Mouse (Mus musculus) limb, embryonic 14.5 days (tissue): ENCODE measurements around the gene Mmab. TPM values are rescaled to one million over a fixed set of nuclear protein-coding genes. Genes with fewer than 3 reads are reported as not detected.

Experiments used
- ATAC-seq: fragments of 200-750 bp; cut with Nextera tagmentation; 2 replicates; pipeline ENCODE4 v1.8.0; 2017; ENCODE audit warnings: low read depth, moderate number of reproducible peaks, moderate TSS enrichment; ENCODE audit not compliant: low FRiP score
- DNase-seq: peaks from one replicate; pipeline ENCODE4 v3.0.0-alpha.2; 2015; ENCODE audit warnings: low spot score
- H3K27ac ChIP-seq: fragments of 300-500 bp; sonication (generic); replicated peaks from 2 replicates; pipeline ENCODE4 v1.5.1; 2014; ENCODE audit warnings: low read depth, mild to moderate bottlenecking, low read length, moderate library complexity, mixed read lengths
- H3K27me3 ChIP-seq: fragments of 300-500 bp; sonication (generic); 2 replicates; pipeline ENCODE4 v1.6.1; 2014; ENCODE audit warnings: low read length, mixed read lengths; ENCODE audit not compliant: control insufficient read depth, insufficient read depth
- H3K36me3 ChIP-seq: fragments of 300-500 bp; sonication (generic); 2 replicates; pipeline ENCODE4 v1.6.1; 2014; ENCODE audit warnings: mild to moderate bottlenecking, low read length, moderate library complexity, mixed read lengths; ENCODE audit not compliant: control insufficient read depth, insufficient read depth
- H3K4me1 ChIP-seq: fragments of 300-500 bp; sonication (generic); 2 replicates; pipeline ENCODE4 v1.6.1; 2014; ENCODE audit warnings: antibody characterized with exemption, low read length, mixed read lengths; ENCODE audit not compliant: control insufficient read depth, insufficient read depth
- H3K4me2 ChIP-seq: fragments of 300-500 bp; sonication (generic); replicated peaks from 2 replicates; pipeline ENCODE4 v1.6.1; 2014; ENCODE audit warnings: low read depth, mild to moderate bottlenecking, low read length, moderate library complexity; ENCODE audit not compliant: severe bottlenecking
- H3K4me3 ChIP-seq: fragments of 300-500 bp; sonication (generic); replicated peaks from 2 replicates; pipeline ENCODE4 v1.5.1; 2014; ENCODE audit warnings: low read length
- H3K9ac ChIP-seq: fragments of 300-500 bp; sonication (generic); 2 replicates; pipeline ENCODE4 v1.6.1; 2014; ENCODE audit warnings: mild to moderate bottlenecking, low read depth, low read length, moderate library complexity; ENCODE audit not compliant: severe bottlenecking
- H3K9me3 ChIP-seq: fragments of 300-500 bp; sonication (generic); 2 replicates; pipeline ENCODE4 v1.6.1; 2016; ENCODE audit warnings: low read length; ENCODE audit not compliant: control insufficient read depth
- POLR2A ChIP-seq: fragments of 200-500 bp; IDR thresholded peaks from 2 replicates; pipeline ENCODE4 v1.8.0; 2012; ENCODE audit warnings: inconsistent platforms, mild to moderate bottlenecking, moderate library complexity, borderline replicate concordance; ENCODE audit not compliant: insufficient read depth, insufficient read length; ENCODE audit errors: extremely low read depth
- WGBS: fragments of 180-500 bp; shearing (Covaris S2); extraction: QIAGEN DNeasy Blood & Tissue Kit; methylation state at CpG from one replicate; pipeline ENCODE4 v1.1.7; 2014; 5-methylcytosine and 5-hydroxymethylcytosine counted together
- polyA plus RNA-seq, 2 experiments: library from polyadenylated mRNA; depleted of rRNA in 1 of 2; stranded (reverse) in 1 of 2; unstranded in 1 of 2; fragments of >200 nt; fragmentation: Nextera tagmentation in 1 of 2; extraction: Ambion mirVana in 1 of 2; gene quantifications; 2 replicates each; pipeline versions ENCODE4 v1.2.1 to v1.2.3; 2012 to 2014

The Mmab gene
- polyA plus RNA-seq, 2 experiments, result 29.4 to 41.3 TPM

GRCm38 (mm10) chr5:114478267-114478666 is 34.4 kb upstream of the Mmab start:
- H3K4me3 ChIP-seq, result no peak overlapping the region
- H3K4me2 ChIP-seq, result no peak overlapping the region
- whole genome bisulfite sequencing, result 75% methylated on average over 12 of the region's 12 CpGs
- no peaks in the 10 kb centered on the region for H3K9me3 ChIP-seq
- no peak for TF ChIP-seq POLR2A
- H3K36me3 ChIP-seq, result no peaks in the 10 kb centered on the region
- no peaks in the 10 kb centered on the region for H3K4me1 ChIP-seq
- no peak overlapping the region for H3K27ac ChIP-seq
- ATAC-seq, result no peak
- no peak for DNase-seq
- H3K9ac ChIP-seq, result no peak overlapping the region
- 0 out of 2 replicates have a peak, but pooled peaks cover 4% of the 10 kb centered on the region for H3K27me3 ChIP-seq

GRCm38 (mm10) chr5:114474741-114475491 is 31.1 kb upstream of the Mmab start:
- Histone ChIP-seq H3K36me3 (no peaks in the 10 kb centered on the region), H3K4me3 (no peak overlapping the region), H3K4me2 (peak overlapping the region; percentile 1; the same call in 1 of the 2 replicates), H3K27ac (no peak overlapping the region), H3K27me3 (0 out of 2 replicates have a peak, but pooled peaks cover 4% of the 10 kb centered on the region), H3K9ac (0 out of 2 replicates have a peak overlapping the region, but pooled peaks have one; percentile 1), H3K9me3 (no peaks in the 10 kb centered on the region), H3K4me1 (no peaks in the 10 kb centered on the region)
- WGBS, result 21% methylated on average over 35 of the region's 35 CpGs
- no peak for TF ChIP-seq POLR2A
- DNase-seq (no peak), ATAC-seq (no peak)

GRCm38 (mm10) chr5:114470359-114470758 is 26.5 kb upstream of the Mmab start:
- DNase-seq (no peak), ATAC-seq (no peak)
- Histone ChIP-seq H3K4me1 (peaks cover 10% of the 10 kb centered on the region; the same call in 1 of the 2 replicates), H3K36me3 (no peaks in the 10 kb centered on the region), H3K9me3 (no peaks in the 10 kb centered on the region), H3K27me3 (0 out of 2 replicates have a peak, but pooled peaks cover 4% of the 10 kb centered on the region), H3K9ac (no peak overlapping the region), H3K27ac (no peak overlapping the region), H3K4me2 (no peak overlapping the region), H3K4me3 (no peak overlapping the region)
- 74% methylated on average over 3 of the region's 3 CpGs for WGBS
- TF ChIP-seq POLR2A, result no peak

GRCm38 (mm10) chr5:114468007-114468406 is 24.1 kb upstream of the Mmab start:
- ATAC-seq, result no peak

GRCm38 (mm10) chr5:114467430-114467829 is 23.6 kb upstream of the Mmab start:
- H3K27ac ChIP-seq, result 0 out of 2 replicates have a peak overlapping the region, but pooled peaks have one; percentile 39
- H3K4me1 ChIP-seq, result peaks cover 10% of the 10 kb centered on the region; the same call in 1 of the 2 replicates
- peak; percentile 78 for ATAC-seq
- peak; percentile 85 for DNase-seq
- H3K9ac ChIP-seq, result peak overlapping the region; percentile 50
- no peak for TF ChIP-seq POLR2A
- no peaks in the 10 kb centered on the region for H3K36me3 ChIP-seq
- peak overlapping the region; percentile 32 for H3K4me3 ChIP-seq
- WGBS, result under 1% methylated on average over 9 of the region's 13 CpGs
- H3K4me2 ChIP-seq, result peak overlapping the region; percentile 53
- H3K27me3 ChIP-seq, result no peaks in the 10 kb centered on the region
- H3K9me3 ChIP-seq, result no peaks in the 10 kb centered on the region

More at GRCm38 (mm10) chr5:114468007-114468406, 24.1 kb upstream of the Mmab start:
- no peak for DNase-seq
- H3K36me3 ChIP-seq, result no peaks in the 10 kb centered on the region
- H3K4me2 ChIP-seq, result peak overlapping the region; percentile 53
- H3K9ac ChIP-seq, result peak overlapping the region; percentile 50; the same call in 1 of the 2 replicates
- H3K9me3 ChIP-seq, result no peaks in the 10 kb centered on the region
- H3K27me3 ChIP-seq, result no peaks in the 10 kb centered on the region
- H3K4me1 ChIP-seq, result peaks cover 10% of the 10 kb centered on the region; the same call in 1 of the 2 replicates
- 77% methylated on average over 4 of the region's 4 CpGs for WGBS
- H3K27ac ChIP-seq, result 0 out of 2 replicates have a peak overlapping the region, but pooled peaks have one; percentile 39
- no peak for TF ChIP-seq POLR2A
- H3K4me3 ChIP-seq, result no peak overlapping the region
